Mouse (Mus musculus): Measurements from ENCODE around the gene Ppp1r2.

- no peak for TF ChIP-seq CTCF (IDR thresholded peaks at IDR 0.05)
- TF ChIP-seq EP300 (IDR thresholded peaks at IDR 0.05), result no peak
Measured at GRCm38 (mm10) chr16:31266692-31267091, 8.4 kb downstream of the Ppp1r2 start.

Data from lung, postnatal 0 days (tissue).